Mouse (Mus musculus): Measurements from ENCODE around the gene Agmat. TPM values are rescaled to one million over a fixed set of nuclear protein-coding genes. Genes with fewer than 3 reads are reported as not detected.

The Agmat gene
- not detected for polyA plus RNA-seq (2017; shearing (Covaris generic))

GRCm38 (mm10) chr4:141746578-141747346, at the start of gene Agmat:
Agmat (plus strand) TSS chr4:141746672.

GRCm38 (mm10) chr4:141722731-141723672, 23.5 kb upstream of the Agmat start, which contains the start of gene Ddi2:
Ddi2 (minus strand) TSS chr4:141723419.

GRCm38 (mm10) chr4:141790524-141790990, 44.1 kb downstream of the Agmat start, which contains the start of gene Dnajc16:
Dnajc16 (minus strand) TSS chr4:141790931.

GRCm38 (mm10) chr4:141793282-141794151, 47.0 kb downstream of the Agmat start, which contains the start of gene Casp9:
Casp9 (plus strand) TSS chr4:141793612.

Other genes starting within 250 kb of the Agmat start
- 7.7 TPM for gene Spen, start 208.1 kb upstream of the Agmat start, polyA plus RNA-seq (2017; shearing (Covaris generic))
- gene Fblim1, start 140.6 kb upstream of the Agmat start, polyA plus RNA-seq (2017; shearing (Covaris generic)): not detected
- gene Tmem82, start 128.0 kb upstream of the Agmat start, polyA plus RNA-seq (2017; shearing (Covaris generic)): 0.17 TPM
- gene Slc25a34, start 122.9 kb upstream of the Agmat start, polyA plus RNA-seq (2017; shearing (Covaris generic)): 0.10 TPM
- 5.8 TPM for gene Plekhm2, start 81.8 kb upstream of the Agmat start, polyA plus RNA-seq (2017; shearing (Covaris generic))
- not detected for gene Rsc1a1, start 61.1 kb upstream of the Agmat start, polyA plus RNA-seq (2017; shearing (Covaris generic))
- gene Ddi2, start 23.3 kb upstream of the Agmat start, polyA plus RNA-seq (2017; shearing (Covaris generic)): 4.7 TPM
- 5.1 TPM for gene Dnajc16, start 44.3 kb downstream of the Agmat start, polyA plus RNA-seq (2017; shearing (Covaris generic))
- 18.5 TPM for gene Casp9, start 46.9 kb downstream of the Agmat start, polyA plus RNA-seq (2017; shearing (Covaris generic))
- not detected for gene Cela2a, start 79.5 kb downstream of the Agmat start, polyA plus RNA-seq (2017; shearing (Covaris generic))
- gene Ctrc, start 99.7 kb downstream of the Agmat start, polyA plus RNA-seq (2017; shearing (Covaris generic)): not detected
- 13.9 TPM for gene Efhd2, start 128.2 kb downstream of the Agmat start, polyA plus RNA-seq (2017; shearing (Covaris generic))